Mouse (Mus musculus): ENCODE results near the gene Pygm. TPM values are rescaled to one million over a fixed set of nuclear protein-coding genes. Genes with fewer than 3 reads are reported as not detected.

Gene Pygm
- polyA plus RNA-seq, 1 experiment from 2014 or later, result 35.6 TPM

- Histone ChIP-seq H3K9me3 (replicated peaks) (no peaks in the 10 kb centered on the region), H3K27ac (replicated peaks) (no peak overlapping the region), H3K4me1 (peaks cover 16% of the 10 kb centered on the region), H3K4me2 (replicated peaks) (no peak overlapping the region), H3K9ac (no peak overlapping the region), H3K36me3 (no peaks in the 10 kb centered on the region), H3K4me3 (replicated peaks) (no peak overlapping the region), H3K27me3 (peaks cover 41% of the 10 kb centered on the region)
- WGBS, result 32% methylated on average over 6 of the region's 6 CpGs
- ATAC-seq (ENCODE audit: insufficient number of reproducible peaks, low FRiP score, low TSS enrichment, low read depth), result no peak
Measured at GRCm38 (mm10) chr19:6415454-6415853, 31.3 kb downstream of the Pygm start.

GRCm38 (mm10) chr19:6416124-6416770, 32.0 kb downstream of the Pygm start:
- no peak for ATAC-seq (ENCODE audit: insufficient number of reproducible peaks, low FRiP score, low TSS enrichment, low read depth)
- no peak overlapping the region for H3K9ac ChIP-seq
- peaks cover 16% of the 10 kb centered on the region for H3K4me1 ChIP-seq
- no peak overlapping the region for H3K4me2 ChIP-seq (replicated peaks)
- H3K36me3 ChIP-seq, result no peaks in the 10 kb centered on the region
- 14% methylated on average over 9 of the region's 9 CpGs for WGBS
- no peaks in the 10 kb centered on the region for H3K9me3 ChIP-seq (replicated peaks)
- no peak overlapping the region for H3K4me3 ChIP-seq (replicated peaks)
- peaks cover 49% of the 10 kb centered on the region for H3K27me3 ChIP-seq
- H3K27ac ChIP-seq (replicated peaks), result no peak overlapping the region

DNA sequence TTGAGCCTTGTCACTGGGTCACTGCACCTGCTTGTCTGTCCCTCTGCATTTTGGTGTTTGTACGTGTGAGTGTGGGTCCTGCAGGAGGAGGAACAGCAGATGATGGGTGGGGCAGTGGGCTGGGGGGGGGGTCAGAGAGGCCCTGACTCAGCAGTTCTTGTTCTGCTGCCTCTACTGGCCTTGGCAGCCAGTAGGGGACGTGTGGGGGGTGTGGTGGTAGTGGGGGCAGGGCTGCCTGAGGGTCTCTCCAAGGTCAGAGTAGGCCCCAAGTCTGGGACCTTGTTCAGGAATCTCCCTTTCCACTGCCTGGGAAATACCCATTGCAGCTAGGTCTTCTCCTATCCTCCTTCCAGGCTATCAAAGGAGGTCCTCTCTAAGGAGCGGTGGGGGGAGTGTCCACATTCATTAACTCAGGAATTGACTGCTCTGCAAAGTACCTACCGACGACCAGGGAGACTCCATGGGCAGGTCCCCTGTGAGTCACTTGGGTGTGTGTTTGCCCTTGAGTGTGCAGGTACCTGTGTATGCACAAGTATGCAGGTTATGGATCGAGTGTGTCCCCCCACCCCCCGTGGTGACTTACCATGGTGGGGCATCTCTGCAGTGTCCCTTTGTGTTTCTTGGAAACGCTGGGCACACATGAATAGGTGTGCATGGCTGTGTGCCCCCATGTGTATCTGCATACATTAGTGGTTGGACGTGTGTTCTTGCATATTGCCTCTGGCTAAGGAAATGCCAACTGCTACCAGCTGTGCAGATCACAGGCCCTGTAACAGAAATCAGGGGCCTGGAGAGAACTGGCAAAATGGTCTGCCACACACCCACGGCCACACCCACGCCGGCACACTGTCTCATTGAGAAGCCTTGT, 32.9 kb downstream of the Pygm start:
- H3K27ac ChIP-seq (replicated peaks), result no peak overlapping the region
- no peak overlapping the region for H3K9ac ChIP-seq
- H3K36me3 ChIP-seq, result no peaks in the 10 kb centered on the region
- H3K9me3 ChIP-seq (replicated peaks), result no peaks in the 10 kb centered on the region
- no peak for ATAC-seq (ENCODE audit: insufficient number of reproducible peaks, low FRiP score, low TSS enrichment, low read depth)
- H3K27me3 ChIP-seq, result peaks cover 58% of the 10 kb centered on the region
- H3K4me2 ChIP-seq (replicated peaks), result no peak overlapping the region
- peaks cover 16% of the 10 kb centered on the region for H3K4me1 ChIP-seq
- no peak overlapping the region for H3K4me3 ChIP-seq (replicated peaks)
- 61% methylated on average over 12 of the region's 12 CpGs for WGBS

- H3K36me3 ChIP-seq, result no peaks in the 10 kb centered on the region
- WGBS, result under 1% methylated on average over 46 of the region's 46 CpGs
- no peak within 1 kb of the TSS for H3K9ac ChIP-seq
- no peak within 1 kb of the TSS for H3K27ac ChIP-seq (replicated peaks)
- peaks cover 70% of the 10 kb centered on the region for H3K27me3 ChIP-seq
- H3K4me3 ChIP-seq (replicated peaks), result peak within 1 kb of the TSS; percentile 52
- ATAC-seq (ENCODE audit: insufficient number of reproducible peaks, low FRiP score, low TSS enrichment, low read depth), result peak; percentile 78
- H3K4me1 ChIP-seq, result peaks cover 16% of the 10 kb centered on the region
- peak within 1 kb of the TSS; percentile 98 for H3K4me2 ChIP-seq (replicated peaks)
- no peaks in the 10 kb centered on the region for H3K9me3 ChIP-seq (replicated peaks)
Measured at GRCm38 (mm10) chr19:6418233-6418879, 34.2 kb downstream of the Pygm start, which contains the start of gene Nrxn2. Gene Nrxn2, plus strand, starts transcription at chr19:6418731.

DNA sequence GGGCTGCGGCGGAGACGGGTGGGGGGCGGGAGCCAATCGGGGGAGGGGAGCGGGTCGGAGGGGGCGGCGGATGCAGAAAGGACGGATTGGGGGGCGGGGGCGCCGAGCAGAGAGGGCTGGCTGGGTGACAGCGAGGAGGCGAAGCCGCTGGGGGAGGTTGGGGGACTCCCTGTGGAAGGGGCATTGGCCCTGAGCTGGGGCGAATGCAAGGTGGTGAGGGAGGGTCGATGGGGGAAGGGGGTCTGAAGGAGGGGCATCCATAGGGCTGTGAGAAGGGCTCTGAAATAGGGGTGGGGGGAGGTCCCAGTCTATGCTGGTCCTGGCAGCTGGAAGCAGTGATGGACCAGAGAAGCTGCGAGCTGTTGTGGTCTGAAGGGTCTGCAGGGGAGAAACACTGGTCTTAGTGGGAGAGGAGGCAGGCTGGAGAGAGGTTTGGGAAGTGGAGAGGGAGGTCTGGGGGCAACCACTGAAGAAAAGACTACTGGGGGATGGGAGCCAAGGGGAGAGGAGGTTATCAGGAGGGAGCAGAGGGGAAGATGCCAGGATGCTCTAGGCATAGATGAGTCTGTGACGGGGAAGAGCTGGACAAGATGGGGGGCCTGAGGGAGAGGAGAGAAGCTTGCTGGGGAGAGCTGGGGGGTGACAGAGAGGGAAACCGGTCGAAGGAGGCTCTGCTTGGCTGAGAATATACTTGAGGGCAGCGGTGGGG, 34.9 kb downstream of the Pygm start:
- H3K27me3 ChIP-seq, result peaks cover 78% of the 10 kb centered on the region
- WGBS, result 12% methylated on average over 13 of the region's 23 CpGs
- peak overlapping the region; percentile 52 for H3K4me3 ChIP-seq (replicated peaks)
- no peak for ATAC-seq (ENCODE audit: insufficient number of reproducible peaks, low FRiP score, low TSS enrichment, low read depth)
- no peaks in the 10 kb centered on the region for H3K9me3 ChIP-seq (replicated peaks)
- H3K4me2 ChIP-seq (replicated peaks), result peak overlapping the region; percentile 98
- no peak overlapping the region for H3K9ac ChIP-seq
- H3K36me3 ChIP-seq, result no peaks in the 10 kb centered on the region
- peaks cover 16% of the 10 kb centered on the region for H3K4me1 ChIP-seq
- H3K27ac ChIP-seq (replicated peaks), result no peak overlapping the region

GRCm38 (mm10) chr19:6419805-6420310, 35.7 kb downstream of the Pygm start:
- no peak for ATAC-seq (ENCODE audit: insufficient number of reproducible peaks, low FRiP score, low TSS enrichment, low read depth)
- no peak overlapping the region for H3K9ac ChIP-seq
- peaks cover 85% of the 10 kb centered on the region for H3K27me3 ChIP-seq

GRCm38 (mm10) chr19:6420481-6421210, 36.4 kb downstream of the Pygm start:
- Histone ChIP-seq H3K4me1 (peaks cover 16% of the 10 kb centered on the region), H3K9me3 (replicated peaks) (no peaks in the 10 kb centered on the region), H3K4me2 (replicated peaks) (no peak overlapping the region), H3K27me3 (peaks cover 91% of the 10 kb centered on the region), H3K36me3 (no peaks in the 10 kb centered on the region), H3K9ac (no peak overlapping the region), H3K4me3 (replicated peaks) (no peak overlapping the region), H3K27ac (replicated peaks) (no peak overlapping the region)
- no peak for ATAC-seq (ENCODE audit: insufficient number of reproducible peaks, low FRiP score, low TSS enrichment, low read depth)
- 52% methylated on average over 19 of the region's 19 CpGs for WGBS

More at GRCm38 (mm10) chr19:6419805-6420310, 35.7 kb downstream of the Pygm start:
- no peaks in the 10 kb centered on the region for H3K36me3 ChIP-seq
- H3K4me3 ChIP-seq (replicated peaks), result no peak overlapping the region
- 55% methylated on average over 9 of the region's 9 CpGs for WGBS
- H3K4me2 ChIP-seq (replicated peaks), result no peak overlapping the region
- peaks cover 16% of the 10 kb centered on the region for H3K4me1 ChIP-seq
- H3K27ac ChIP-seq (replicated peaks), result no peak overlapping the region
- H3K9me3 ChIP-seq (replicated peaks), result no peaks in the 10 kb centered on the region

- WGBS, result 74% methylated on average over 9 of the region's 9 CpGs
- no peak overlapping the region for H3K4me3 ChIP-seq (replicated peaks)
Measured at GRCm38 (mm10) chr19:6421211-6421590, 37.0 kb downstream of the Pygm start.

GRCm38 (mm10) chr19:6422014-6422413, 37.8 kb downstream of the Pygm start:
- Histone ChIP-seq H3K36me3 (no peaks in the 10 kb centered on the region), H3K4me2 (replicated peaks) (no peak overlapping the region), H3K4me1 (peaks cover 11% of the 10 kb centered on the region), H3K27ac (replicated peaks) (no peak overlapping the region), H3K9ac (no peak overlapping the region), H3K9me3 (replicated peaks) (no peaks in the 10 kb centered on the region), H3K4me3 (replicated peaks) (no peak overlapping the region), H3K27me3 (peaks cover 98% of the 10 kb centered on the region)
- no peak for ATAC-seq (ENCODE audit: insufficient number of reproducible peaks, low FRiP score, low TSS enrichment, low read depth)
- WGBS, result 67% methylated on average over 7 of the region's 7 CpGs

More at GRCm38 (mm10) chr19:6421211-6421590, 37.0 kb downstream of the Pygm start:
- no peak overlapping the region for H3K27ac ChIP-seq (replicated peaks)
- H3K9ac ChIP-seq, result no peak overlapping the region
- no peaks in the 10 kb centered on the region for H3K9me3 ChIP-seq (replicated peaks)
- peaks cover 97% of the 10 kb centered on the region for H3K27me3 ChIP-seq
- H3K4me1 ChIP-seq, result peaks cover 13% of the 10 kb centered on the region
- no peaks in the 10 kb centered on the region for H3K36me3 ChIP-seq
- no peak overlapping the region for H3K4me2 ChIP-seq (replicated peaks)
- ATAC-seq (ENCODE audit: insufficient number of reproducible peaks, low FRiP score, low TSS enrichment, low read depth), result no peak

- ATAC-seq (ENCODE audit: insufficient number of reproducible peaks, low FRiP score, low TSS enrichment, low read depth), result no peak
- H3K4me1 ChIP-seq, result peaks cover 16% of the 10 kb centered on the region
- no peak overlapping the region for H3K9ac ChIP-seq
- no peak overlapping the region for H3K4me3 ChIP-seq (replicated peaks)
- no peaks in the 10 kb centered on the region for H3K36me3 ChIP-seq
- no peaks in the 10 kb centered on the region for H3K9me3 ChIP-seq (replicated peaks)
- WGBS, result 79% methylated on average over 16 of the region's 16 CpGs
- H3K27me3 ChIP-seq, result peaks cover 98% of the 10 kb centered on the region
- H3K27ac ChIP-seq (replicated peaks), result no peak overlapping the region
- no peak overlapping the region for H3K4me2 ChIP-seq (replicated peaks)
Measured at GRCm38 (mm10) chr19:6423241-6423640, 39.0 kb downstream of the Pygm start.
